Mouse (Mus musculus): Measurements from ENCODE around the gene C130050O18Rik.

DNA sequence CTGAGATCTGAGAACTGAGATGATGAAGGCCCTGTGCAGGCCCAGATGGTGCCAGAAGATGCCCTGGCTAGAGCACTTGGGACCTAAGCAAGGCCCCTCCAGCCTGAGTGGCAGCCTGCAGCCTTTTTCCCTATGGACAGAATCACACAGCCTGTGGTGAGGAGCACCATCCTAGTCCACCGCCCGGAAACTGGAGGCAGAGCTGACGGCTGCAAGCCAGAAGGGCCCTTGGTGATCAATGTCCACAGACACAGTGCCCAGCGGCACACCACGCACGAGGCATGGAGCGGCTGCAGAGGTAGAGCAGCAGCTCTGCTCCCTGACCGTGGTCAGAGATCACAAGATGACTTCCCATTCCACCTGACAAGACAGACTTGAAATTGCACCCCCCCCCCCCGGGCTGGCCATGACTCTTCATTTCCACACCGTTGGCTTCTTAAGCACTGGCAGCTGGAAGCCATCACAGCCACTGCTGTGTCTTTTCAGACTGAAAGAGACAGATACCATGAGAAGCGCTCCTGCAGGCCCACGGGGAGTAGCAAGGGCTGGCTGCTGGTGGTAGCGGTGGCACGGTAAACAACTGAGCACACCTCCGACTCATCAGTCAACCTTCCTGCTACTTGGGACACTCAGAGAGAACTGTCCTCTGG, 6.7 kb downstream of the C130050O18Rik start:
- TF ChIP-seq CTCF (IDR thresholded peaks at IDR 0.05; ENCODE audit: control insufficient read depth, insufficient read depth, insufficient read length) (no peak), MAX (IDR thresholded peaks at IDR 0.05) (no peak), USF1 (IDR thresholded peaks at IDR 0.05; ENCODE audit: low read depth) (no peak), MYOD1 (IDR thresholded peaks at IDR 0.05; ENCODE audit: control insufficient read depth, insufficient read length, low read depth) (no peak)
